Mouse (Mus musculus) gastrocnemius, postnatal 14 days (tissue): ENCODE data around the gene Lyzl4. TPM values are rescaled to one million over a fixed set of nuclear protein-coding genes. Genes with fewer than 3 reads are reported as not detected.
A peak's percentile ranks its signal among the peaks of the same experiment; 100 is the strongest.

ENCODE experiments used
- DNase-seq: peaks from one replicate; pipeline ENCODE4 v3.0.0; 2021; ENCODE audit warnings: mixed read lengths
- intact Hi-C: fragments of 180-260 bp; cut with DNase I; formaldehyde crosslinking; loops from one replicate; pipeline ENCODE4 v1.15.1; 2025; ENCODE audit warnings: low total_unique reads
- total RNA-seq, 2 experiments: library from RNA; stranded (reverse); gene quantifications; 2 replicates each; pipeline ENCODE4 v1.2.3; 2021

The Lyzl4 gene
- total RNA-seq, 2 experiments from 2014 or later, result 0.45 TPM; not detected in 1

DNA sequence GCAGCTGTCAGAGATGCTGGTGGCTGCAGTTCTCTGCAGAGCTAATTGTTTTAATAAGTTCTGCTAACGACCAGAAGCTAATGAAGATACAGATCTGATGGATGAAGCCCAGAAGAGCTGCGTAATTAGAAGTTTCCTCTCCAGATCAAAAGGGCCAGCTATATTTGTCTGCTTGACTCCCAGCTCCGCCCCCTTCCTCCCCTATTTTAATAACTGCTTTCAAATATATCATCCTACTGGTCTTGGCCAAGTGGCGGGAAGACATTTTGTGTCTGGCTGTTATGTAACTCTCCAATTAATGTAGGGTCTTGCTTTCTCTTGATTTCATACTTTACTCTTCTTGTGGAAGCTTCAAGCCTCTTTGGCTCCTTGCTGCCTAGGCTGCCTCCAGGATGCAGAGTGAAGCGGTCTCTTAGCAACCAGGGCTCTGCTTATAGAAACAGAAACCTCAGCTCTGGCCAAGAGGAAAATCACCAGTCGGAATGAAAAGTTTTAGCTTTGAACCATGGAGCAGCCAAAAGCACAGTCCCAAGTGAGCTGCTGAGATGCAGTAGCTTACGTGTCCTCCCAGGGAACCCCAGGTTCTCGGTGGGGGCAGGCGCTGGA is 86.4 kb downstream of the Lyzl4 start:
- peak; percentile 14 for DNase-seq
- intact Hi-C loops, result no loop called here

GRCm38 (mm10) chr9:121553643-121554042 is 88.3 kb downstream of the Lyzl4 start:
- DNase-seq, result no peak
- intact Hi-C loops, result no loop called here

DNA sequence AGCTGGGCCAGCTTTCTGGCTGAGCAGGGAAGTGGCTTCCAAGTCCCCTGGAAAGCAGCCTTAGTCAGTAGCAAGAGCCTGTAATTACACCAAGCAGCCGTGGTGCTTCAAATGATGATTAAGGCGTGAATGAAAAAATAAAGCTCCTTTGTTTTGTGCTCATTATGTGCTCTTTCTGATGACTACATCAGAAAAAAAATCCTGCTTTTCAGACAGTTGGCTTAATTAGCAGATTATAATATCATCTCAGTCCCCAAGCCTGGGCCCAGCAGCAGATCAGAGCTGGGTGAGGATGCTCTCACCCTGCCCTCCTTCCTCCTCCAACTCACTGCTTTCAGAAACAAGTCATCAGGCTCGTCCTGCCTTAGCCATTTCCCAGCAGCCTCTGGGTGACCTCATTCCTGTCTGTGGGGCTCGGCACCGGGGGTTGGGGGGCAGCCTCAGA is 91.5 kb downstream of the Lyzl4 start:
- DNase-seq, result no peak
- intact Hi-C loops, result no loop called here

DNA sequence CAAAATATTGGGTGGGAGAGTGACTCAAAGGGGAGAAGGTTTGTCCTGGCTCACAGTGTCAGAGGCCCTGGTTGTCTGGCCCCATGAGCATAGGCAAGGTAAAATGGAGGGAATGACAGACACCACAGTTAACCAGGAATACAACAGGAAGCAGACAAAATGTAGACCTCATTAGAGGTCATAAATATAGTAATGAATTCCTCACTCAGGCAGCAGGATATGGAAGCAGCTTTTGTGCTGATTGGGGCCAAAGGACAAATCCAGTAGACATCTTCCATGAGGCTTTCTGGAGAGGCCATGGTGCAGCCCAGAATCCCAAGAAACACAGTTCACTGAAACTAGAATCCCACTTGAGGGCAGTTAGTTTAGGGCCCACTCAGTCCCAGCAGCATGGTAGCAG is 92.5 kb downstream of the Lyzl4 start:
- intact Hi-C loops, result no loop called here
- DNase-seq, result no peak

DNA sequence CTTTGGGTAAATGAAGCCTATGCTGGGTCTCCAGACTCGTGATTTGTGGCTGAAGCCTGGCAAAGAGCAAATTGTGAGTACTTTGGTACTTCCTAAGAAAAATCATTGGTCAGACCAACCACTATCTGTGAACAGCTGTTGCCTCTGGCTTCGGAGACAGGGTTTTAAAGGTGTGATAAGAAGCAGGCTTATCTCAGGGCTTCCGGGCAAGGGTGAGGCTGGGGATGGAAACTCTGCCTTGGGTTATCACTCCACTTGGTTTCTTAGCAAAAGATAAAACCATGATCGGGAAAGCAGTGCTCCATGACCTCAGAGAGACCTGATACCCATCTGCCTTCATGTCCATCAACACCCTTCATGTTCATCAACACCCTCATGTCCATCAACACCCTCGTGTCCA is 92.9 kb downstream of the Lyzl4 start:
- intact Hi-C loops, result no loop called here
- no peak for DNase-seq

- intact Hi-C loops, result no loop called here
These were observed 94.5 kb downstream of the Lyzl4 start for GRCm38 (mm10) chr9:121547431-121547830.

DNA sequence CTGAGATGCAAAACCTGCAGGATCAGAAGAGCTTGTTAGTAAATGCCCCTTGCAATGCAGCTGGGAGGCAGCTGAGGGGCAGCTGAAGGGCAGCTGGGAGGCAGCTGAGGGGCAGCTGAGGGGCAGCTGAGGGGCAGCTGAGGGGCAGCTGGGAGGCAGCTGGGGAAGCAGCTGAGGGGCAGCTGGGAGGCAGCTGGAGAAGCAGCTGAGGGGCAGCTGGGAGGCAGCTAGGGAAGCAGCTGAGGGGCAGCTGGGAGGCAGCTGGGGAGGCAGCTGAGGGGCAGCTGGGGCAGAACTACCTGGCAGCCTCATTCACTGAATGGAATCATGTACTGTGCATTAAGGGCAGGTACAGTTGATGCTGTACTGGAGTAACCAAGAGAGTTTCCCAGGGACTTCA is 100.4 kb downstream of the Lyzl4 start:
- intact Hi-C loops, result no loop called here
- DNase-seq, result no peak

More at GRCm38 (mm10) chr9:121547431-121547830, 94.5 kb downstream of the Lyzl4 start:
- DNase-seq, result no peak

DNA sequence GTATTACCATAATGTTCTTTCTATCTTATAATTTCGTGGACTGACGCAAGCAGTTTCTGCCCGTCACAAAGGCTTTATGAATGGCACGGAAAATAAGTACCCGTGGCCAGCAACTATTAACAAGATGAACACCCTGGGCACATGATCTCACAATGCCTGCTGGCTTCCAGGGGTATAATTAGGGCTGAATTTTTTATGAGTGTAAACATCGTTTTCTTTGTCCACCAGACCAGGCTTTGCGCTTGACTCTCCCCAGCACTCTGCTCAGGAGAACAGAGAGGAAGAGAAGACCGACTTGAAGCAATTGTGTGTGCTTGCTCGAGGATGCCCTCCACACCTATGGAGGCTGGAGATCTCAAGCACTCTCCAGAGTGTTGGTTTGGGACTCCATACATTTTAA is 109.3 kb downstream of the Lyzl4 start:
- no peak for DNase-seq
- intact Hi-C loops, result no loop called here

GRCm38 (mm10) chr9:121528605-121529357 is 113.1 kb downstream of the Lyzl4 start:
- intact Hi-C loops, result no loop called here
- DNase-seq, result no peak

Other genes starting within 250 kb of the Lyzl4 start
- gene Cck, start 146.4 kb downstream of the Lyzl4 start, total RNA-seq, result 1 to 10 TPM in 1 of 2 experiments, under 1 TPM in 1; 0.93 to 3.1 TPM
- gene Vipr1, start 620 bp upstream of the Lyzl4 start, total RNA-seq, result 1 to 10 TPM; 1.1 to 1.2 TPM
- gene Sec22c, start 63.4 kb upstream of the Lyzl4 start, total RNA-seq, result 1 to 10 TPM; 3.1 to 6.1 TPM
- 10 to 100 TPM; 89.3 to 93.6 TPM for gene Ss18l2, start 68.2 kb upstream of the Lyzl4 start, total RNA-seq
- gene Nktr, start 77.1 kb upstream of the Lyzl4 start, total RNA-seq, result 10 to 100 TPM; 24.2 to 29.9 TPM
- gene Zfp651, start 117.2 kb upstream of the Lyzl4 start, total RNA-seq, result 10 to 100 TPM; 51.5 to 56.1 TPM
- gene Klhl40, start 135.5 kb upstream of the Lyzl4 start, total RNA-seq, result 100 to 1,000 TPM; 116 to 158 TPM
- 100 to 1,000 TPM; 276 to 284 TPM for gene Hhatl, start 150.4 kb upstream of the Lyzl4 start, total RNA-seq
- under 1 TPM; 0.22 to 0.35 TPM for gene Ccdc13, start 197.4 kb upstream of the Lyzl4 start, total RNA-seq
- gene Higd1a, start 216.3 kb upstream of the Lyzl4 start, total RNA-seq, result 100 to 1,000 TPM in 1 of 2 experiments, 10 to 100 TPM in 1; 97.2 to 109 TPM